Mouse (Mus musculus): Measurements from ENCODE around the gene Nt5c3.
"Not testable (repeated sequence)": the region's sequence is repeated elsewhere in the genome, so short reads cannot be mapped to it uniquely, and the experiment has no call there.

Nt5c3 gene

GRCm38 (mm10) chr6:56904330-56904729, 19.4 kb downstream of the Nt5c3 start:
- no peak for DNase-seq (ENCODE audit: low read depth)

GRCm38 (mm10) chr6:56903831-56904230, 19.9 kb downstream of the Nt5c3 start:
- DNase-seq (ENCODE audit: low read depth) = no peak

GRCm38 (mm10) chr6:56902606-56903520, 20.9 kb downstream of the Nt5c3 start:
- DNase-seq (ENCODE audit: low read depth) = no peak

GRCm38 (mm10) chr6:56901824-56902386, 21.8 kb downstream of the Nt5c3 start:
- peak; percentile 20 for DNase-seq (ENCODE audit: low read depth)

GRCm38 (mm10) chr6:56901336-56901735, 22.4 kb downstream of the Nt5c3 start:
- DNase-seq (ENCODE audit: low read depth) = no peak

GRCm38 (mm10) chr6:56899601-56900000, 24.1 kb downstream of the Nt5c3 start:
- no peak for DNase-seq (ENCODE audit: low read depth)

- DNase-seq (ENCODE audit: low read depth) = no peak
These were observed 33.0 kb downstream of the Nt5c3 start for GRCm38 (mm10) chr6:56890762-56891161.

GRCm38 (mm10) chr6:56888561-56888960, 35.2 kb downstream of the Nt5c3 start:
- no peak for DNase-seq (ENCODE audit: low read depth)

GRCm38 (mm10) chr6:56879352-56879955, 44.3 kb downstream of the Nt5c3 start:
- no peak for DNase-seq (ENCODE audit: low read depth)

- DNase-seq (ENCODE audit: low read depth) = no peak
These were observed 45.7 kb downstream of the Nt5c3 start for GRCm38 (mm10) chr6:56877985-56878384.

GRCm38 (mm10) chr6:56876870-56877269, 46.9 kb downstream of the Nt5c3 start:
- no peak for DNase-seq (ENCODE audit: low read depth)

- no peak for DNase-seq (ENCODE audit: low read depth)
These were observed 53.7 kb downstream of the Nt5c3 start for GRCm38 (mm10) chr6:56870027-56870426.

GRCm38 (mm10) chr6:56868565-56868964, 55.2 kb downstream of the Nt5c3 start:
- DNase-seq (ENCODE audit: low read depth) = peak; percentile 43

- DNase-seq (ENCODE audit: low read depth) = not testable (repeated sequence)
These were observed 56.8 kb downstream of the Nt5c3 start for GRCm38 (mm10) chr6:56866899-56867298.

- DNase-seq (ENCODE audit: low read depth) = no peak
These were observed 63.4 kb downstream of the Nt5c3 start for GRCm38 (mm10) chr6:56860205-56860848.

GRCm38 (mm10) chr6:56856748-56857147, 67.0 kb downstream of the Nt5c3 start:
- no peak for DNase-seq (ENCODE audit: low read depth)

- DNase-seq (ENCODE audit: low read depth) = no peak
These were observed 68.9 kb downstream of the Nt5c3 start for GRCm38 (mm10) chr6:56854803-56855202.

- DNase-seq (ENCODE audit: low read depth) = no peak
These were observed 73.4 kb downstream of the Nt5c3 start for GRCm38 (mm10) chr6:56850315-56850714.

GRCm38 (mm10) chr6:56848974-56849373, 74.8 kb downstream of the Nt5c3 start:
- DNase-seq (ENCODE audit: low read depth) = peak; percentile 81

- no peak for DNase-seq (ENCODE audit: low read depth)
These were observed 79.4 kb downstream of the Nt5c3 start for GRCm38 (mm10) chr6:56844365-56844764.

GRCm38 (mm10) chr6:56843229-56843628, 80.5 kb downstream of the Nt5c3 start:
- DNase-seq (ENCODE audit: low read depth) = no peak

GRCm38 (mm10) chr6:56837621-56838020, 86.1 kb downstream of the Nt5c3 start:
- peak; percentile 69 for DNase-seq (ENCODE audit: low read depth)
